Mouse (Mus musculus) stomach, embryonic 14.5 days (tissue): ENCODE measurements around the gene Hk1. TPM values are rescaled to one million over a fixed set of nuclear protein-coding genes. Genes with fewer than 3 reads are reported as not detected.

ENCODE experiments used
- ATAC-seq: fragments of 200-750 bp; cut with Nextera tagmentation; 2 replicates; pipeline ENCODE4 v1.8.0; 2017; ENCODE audit warnings: low read depth, moderate TSS enrichment; ENCODE audit not compliant: insufficient number of reproducible peaks, insufficient read depth, low FRiP score
- H3K27ac ChIP-seq: fragments of 300-500 bp; sonication (generic); 2 replicates; pipeline ENCODE4 v1.5.1; 2014; ENCODE audit warnings: mild to moderate bottlenecking, low read length, moderate library complexity, mixed read lengths
- H3K27me3 ChIP-seq: fragments of 300-500 bp; sonication (generic); 2 replicates; pipeline ENCODE4 v1.6.1; 2014; ENCODE audit warnings: low read length, control low read depth, mixed read lengths; ENCODE audit not compliant: control insufficient read depth, insufficient read depth
- H3K36me3 ChIP-seq: fragments of 300-500 bp; sonication (generic); 2 replicates; pipeline ENCODE4 v1.6.1; 2014; ENCODE audit warnings: mild to moderate bottlenecking, control low read depth, low read length, moderate library complexity, mixed read lengths; ENCODE audit not compliant: control insufficient read depth, insufficient read depth
- H3K4me1 ChIP-seq: fragments of 300-500 bp; sonication (generic); 2 replicates; pipeline ENCODE4 v1.6.1; 2014; ENCODE audit warnings: low read length, control low read depth, mixed read lengths; ENCODE audit not compliant: control insufficient read depth, insufficient read depth
- H3K4me2 ChIP-seq: fragments of 300-500 bp; sonication (generic); replicated peaks from 2 replicates; pipeline ENCODE4 v1.6.1; 2014; ENCODE audit warnings: low read depth, low read length, control low read depth
- H3K4me3 ChIP-seq: fragments of 300-500 bp; sonication (generic); 2 replicates; pipeline ENCODE4 v1.5.1; 2014; ENCODE audit warnings: low read depth, low read length, control low read depth
- H3K9ac ChIP-seq: fragments of 300-500 bp; sonication (generic); replicated peaks from 2 replicates; pipeline ENCODE4 v1.6.1; 2014; ENCODE audit warnings: low read depth, mild to moderate bottlenecking, control low read depth, low read length, moderate library complexity, mixed read lengths
- H3K9me3 ChIP-seq: fragments of 300-500 bp; sonication (generic); 2 replicates; pipeline ENCODE4 v1.6.1; 2016; ENCODE audit warnings: low read depth, low read length, control low read depth; ENCODE audit not compliant: control insufficient read depth
- WGBS: fragments of 180-500 bp; shearing (Covaris S2); extraction: QIAGEN DNeasy Blood & Tissue Kit; methylation state at CpG from one replicate; pipeline ENCODE4 v1.1.7; 2014; 5-methylcytosine and 5-hydroxymethylcytosine counted together
- polyA plus RNA-seq: library from polyadenylated mRNA; unstranded; fragments of >200 nt; fragmentation: Nextera tagmentation; extraction: Ambion mirVana; gene quantifications from 2 replicates; pipeline ENCODE4 v1.2.1, GENCODE M21; 2014

Hk1 gene
- polyA plus RNA-seq, 1 experiment from 2014 or later = 19.4 TPM

- no peak overlapping the region for H3K9ac ChIP-seq
- H3K4me3 ChIP-seq = no peak overlapping the region
- no peak overlapping the region for H3K27ac ChIP-seq
- no peak for ATAC-seq
- H3K36me3 ChIP-seq = peaks cover 5% of the 10 kb centered on the region
- 53% methylated on average over 9 of the region's 9 CpGs for WGBS
- H3K27me3 ChIP-seq = no peaks in the 10 kb centered on the region
- H3K4me1 ChIP-seq = no peaks in the 10 kb centered on the region
- H3K9me3 ChIP-seq = no peaks in the 10 kb centered on the region
- H3K4me2 ChIP-seq = no peak overlapping the region
Observed at GRCm38 (mm10) chr10:62282782-62283181, 96.9 kb downstream of the Hk1 start.

GRCm38 (mm10) chr10:62279671-62280070 is 100.0 kb downstream of the Hk1 start:
- Histone ChIP-seq H3K27ac (peak overlapping the region; percentile 10; the same call in 1 of the 2 replicates), H3K4me1 (no peaks in the 10 kb centered on the region), H3K4me2 (no peak overlapping the region), H3K4me3 (no peak overlapping the region), H3K36me3 (no peaks in the 10 kb centered on the region; the same call in 1 of the 2 replicates), H3K9me3 (no peaks in the 10 kb centered on the region), H3K27me3 (no peaks in the 10 kb centered on the region), H3K9ac (no peak overlapping the region)
- ATAC-seq = no peak
- 69% methylated on average over 4 of the region's 4 CpGs for WGBS

- ATAC-seq = no peak
- H3K36me3 ChIP-seq = no peaks in the 10 kb centered on the region; the same call in 1 of the 2 replicates
- H3K9me3 ChIP-seq = no peaks in the 10 kb centered on the region
Observed at GRCm38 (mm10) chr10:62279066-62279465, 100.6 kb downstream of the Hk1 start.

GRCm38 (mm10) chr10:62277499-62278293 is 102.0 kb downstream of the Hk1 start:
- ATAC-seq = no peak
- WGBS = 95% methylated on average over 18 of the region's 19 CpGs
- no peaks in the 10 kb centered on the region for H3K4me1 ChIP-seq

More at GRCm38 (mm10) chr10:62279066-62279465, 100.6 kb downstream of the Hk1 start:
- no peak overlapping the region for H3K4me2 ChIP-seq
- no peaks in the 10 kb centered on the region for H3K27me3 ChIP-seq
- no peaks in the 10 kb centered on the region for H3K4me1 ChIP-seq
- no peak overlapping the region for H3K4me3 ChIP-seq
- WGBS = 56% methylated on average over 3 of the region's 3 CpGs
- H3K27ac ChIP-seq = no peak overlapping the region
- no peak overlapping the region for H3K9ac ChIP-seq

GRCm38 (mm10) chr10:62275235-62275634 is 104.5 kb downstream of the Hk1 start:
- 38% methylated on average over 4 of the region's 4 CpGs for WGBS
- H3K4me2 ChIP-seq = no peak overlapping the region
- H3K36me3 ChIP-seq = no peaks in the 10 kb centered on the region; the same call in 1 of the 2 replicates
- no peak overlapping the region for H3K4me3 ChIP-seq
- no peak overlapping the region for H3K9ac ChIP-seq
- H3K4me1 ChIP-seq = no peaks in the 10 kb centered on the region
- H3K27me3 ChIP-seq = no peaks in the 10 kb centered on the region
- no peak for ATAC-seq
- no peaks in the 10 kb centered on the region for H3K9me3 ChIP-seq
- no peak overlapping the region for H3K27ac ChIP-seq

More at GRCm38 (mm10) chr10:62277499-62278293, 102.0 kb downstream of the Hk1 start:
- no peaks in the 10 kb centered on the region for H3K27me3 ChIP-seq
- H3K27ac ChIP-seq = no peak overlapping the region
- H3K36me3 ChIP-seq = no peaks in the 10 kb centered on the region; the same call in 1 of the 2 replicates
- H3K4me3 ChIP-seq = no peak overlapping the region
- no peak overlapping the region for H3K9ac ChIP-seq
- no peak overlapping the region for H3K4me2 ChIP-seq
- H3K9me3 ChIP-seq = no peaks in the 10 kb centered on the region

GRCm38 (mm10) chr10:62269278-62269677 is 110.4 kb downstream of the Hk1 start:
- Histone ChIP-seq H3K27ac (no peak overlapping the region), H3K36me3 (no peaks in the 10 kb centered on the region; the same call in 1 of the 2 replicates), H3K4me1 (no peaks in the 10 kb centered on the region), H3K4me3 (no peak overlapping the region), H3K27me3 (no peaks in the 10 kb centered on the region), H3K9me3 (no peaks in the 10 kb centered on the region), H3K9ac (no peak overlapping the region), H3K4me2 (no peak overlapping the region)
- 0 out of 2 replicates have a peak, but pooled peaks have one; percentile 18 for ATAC-seq
- 71% methylated on average over 16 of the region's 16 CpGs for WGBS

GRCm38 (mm10) chr10:62264299-62264698 is 115.4 kb downstream of the Hk1 start:
- ATAC-seq = no peak

GRCm38 (mm10) chr10:62261115-62261886 is 118.4 kb downstream of the Hk1 start:
- no peak overlapping the region for H3K4me3 ChIP-seq
- WGBS = 21% methylated on average over 18 of the region's 18 CpGs
- H3K9ac ChIP-seq = no peak overlapping the region
- ATAC-seq = peak; percentile 55; the same call in 1 of the 2 replicates
- no peak overlapping the region for H3K27ac ChIP-seq
- no peaks in the 10 kb centered on the region for H3K36me3 ChIP-seq
- H3K9me3 ChIP-seq = no peaks in the 10 kb centered on the region
- no peak overlapping the region for H3K4me2 ChIP-seq
- no peaks in the 10 kb centered on the region for H3K4me1 ChIP-seq
- no peaks in the 10 kb centered on the region for H3K27me3 ChIP-seq

More at GRCm38 (mm10) chr10:62264299-62264698, 115.4 kb downstream of the Hk1 start:
- no peak overlapping the region for H3K9ac ChIP-seq
- H3K4me2 ChIP-seq = no peak overlapping the region
- H3K4me1 ChIP-seq = no peaks in the 10 kb centered on the region
- H3K4me3 ChIP-seq = no peak overlapping the region
- H3K27ac ChIP-seq = no peak overlapping the region
- H3K27me3 ChIP-seq = no peaks in the 10 kb centered on the region
- H3K36me3 ChIP-seq = no peaks in the 10 kb centered on the region
- no peaks in the 10 kb centered on the region for H3K9me3 ChIP-seq
- WGBS = 21% methylated on average over 2 of the region's 2 CpGs
